Mouse (Mus musculus) kidney, adult 2 months (tissue): ENCODE data around the gene Vps39.

Experiments
- CTCF ChIP-seq: fragments of 200-500 bp; conservative IDR thresholded peaks from 2 replicates; pipeline ENCODE4 v1.5.1; 2011; ENCODE audit warnings: low read depth, mild to moderate bottlenecking, control low read depth, low read length, moderate library complexity, mixed read lengths; ENCODE audit not compliant: insufficient read depth, insufficient read length
- POLR2A ChIP-seq: fragments of 200-500 bp; IDR thresholded peaks from one replicate; pipeline ENCODE4 v1.6.1; 2011; ENCODE audit warnings: low read depth, low read length, control low read depth

DNA sequence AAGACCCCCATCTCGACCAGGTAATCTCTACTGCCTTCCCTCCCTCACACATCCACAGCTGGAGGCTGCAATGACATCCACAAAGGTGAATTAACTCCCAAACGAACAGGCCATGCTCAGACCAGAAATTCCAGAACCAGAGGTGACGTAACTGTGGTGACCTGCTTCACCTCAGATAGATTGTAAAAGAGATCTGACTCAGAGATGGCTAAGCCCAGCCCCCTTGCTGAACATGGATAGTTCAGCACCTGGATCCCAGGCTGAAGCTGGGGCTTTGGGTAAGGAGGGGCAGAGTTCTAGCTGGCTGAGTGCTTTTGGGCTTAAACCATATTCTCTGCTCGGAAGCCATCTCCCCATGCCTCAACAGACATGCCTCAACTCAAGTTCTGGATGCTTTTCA is 37.9 kb downstream of the Vps39 start:
- TF ChIP-seq CTCF, result no peak
- TF ChIP-seq POLR2A, result no peak
